Mouse (Mus musculus): Measurements from ENCODE around the gene Dnph1.
"Not testable (repeated sequence)": the region's sequence is repeated elsewhere in the genome, so short reads cannot be mapped to it uniquely, and the experiment has no call there.

Dnph1 gene

DNA sequence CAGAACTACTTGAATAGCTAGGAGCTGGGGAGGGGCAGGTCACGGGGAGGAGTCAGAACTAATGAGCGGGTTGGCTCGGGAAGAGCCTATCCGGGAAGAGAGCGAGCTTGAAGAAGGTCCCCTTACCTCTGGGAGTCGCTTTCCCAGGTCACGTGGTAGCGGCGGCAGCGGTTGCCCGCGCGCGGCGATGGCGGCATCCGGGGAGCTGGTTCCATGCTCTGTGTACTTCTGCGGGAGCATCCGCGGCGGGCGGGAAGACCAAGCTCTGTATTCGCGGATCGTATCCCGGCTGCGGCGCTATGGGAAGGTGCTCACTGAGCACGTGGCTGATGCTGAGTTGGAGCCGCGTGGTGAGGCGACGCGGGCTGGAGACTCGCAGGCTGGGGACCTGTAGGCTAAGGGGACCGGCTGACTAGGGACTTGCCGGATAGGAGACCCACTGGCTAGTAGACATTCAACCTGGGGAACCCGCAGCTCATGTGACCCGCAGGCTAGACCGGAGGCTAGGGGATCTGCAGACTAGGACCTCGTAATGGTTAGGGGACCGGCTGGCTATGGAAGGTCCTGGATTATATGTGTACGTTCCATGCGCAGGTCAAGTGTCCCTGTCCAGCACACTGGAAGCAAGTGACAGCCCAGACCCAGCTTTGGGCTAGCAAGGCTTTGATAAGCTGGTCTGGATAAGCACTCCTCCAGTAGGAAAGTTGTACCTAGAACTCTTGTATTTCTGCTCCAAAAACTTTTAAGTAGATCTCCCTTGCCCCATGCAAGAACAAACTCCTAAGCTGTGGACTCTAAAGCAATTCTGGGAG is at the start of gene Dnph1:
TSS of gene Dnph1 (plus strand) at position 89 of the 812 bp plus-strand sequence.
- DNase-seq, result peak; percentile 26 to 27

DNA sequence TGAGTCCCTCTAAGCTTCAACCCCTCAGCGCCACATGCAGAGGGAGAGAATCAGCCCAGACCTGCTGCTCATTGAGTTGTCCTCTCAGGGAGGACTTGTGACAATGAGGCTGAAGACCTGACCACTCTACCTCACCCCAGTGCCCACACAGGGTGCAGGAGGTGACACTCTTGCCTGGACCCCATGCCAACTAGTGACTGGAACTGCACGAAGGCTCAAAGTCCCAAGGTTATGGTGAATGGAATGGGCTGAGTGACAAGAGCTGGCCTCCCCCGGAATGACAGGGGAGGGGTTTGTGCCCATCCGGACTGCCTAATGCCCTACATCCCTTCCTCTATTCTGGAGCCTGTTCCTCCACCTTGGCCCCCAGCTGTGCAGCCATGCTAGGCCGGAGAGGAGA is 43.8 kb upstream of the Dnph1 start:
- no peak for DNase-seq

DNA sequence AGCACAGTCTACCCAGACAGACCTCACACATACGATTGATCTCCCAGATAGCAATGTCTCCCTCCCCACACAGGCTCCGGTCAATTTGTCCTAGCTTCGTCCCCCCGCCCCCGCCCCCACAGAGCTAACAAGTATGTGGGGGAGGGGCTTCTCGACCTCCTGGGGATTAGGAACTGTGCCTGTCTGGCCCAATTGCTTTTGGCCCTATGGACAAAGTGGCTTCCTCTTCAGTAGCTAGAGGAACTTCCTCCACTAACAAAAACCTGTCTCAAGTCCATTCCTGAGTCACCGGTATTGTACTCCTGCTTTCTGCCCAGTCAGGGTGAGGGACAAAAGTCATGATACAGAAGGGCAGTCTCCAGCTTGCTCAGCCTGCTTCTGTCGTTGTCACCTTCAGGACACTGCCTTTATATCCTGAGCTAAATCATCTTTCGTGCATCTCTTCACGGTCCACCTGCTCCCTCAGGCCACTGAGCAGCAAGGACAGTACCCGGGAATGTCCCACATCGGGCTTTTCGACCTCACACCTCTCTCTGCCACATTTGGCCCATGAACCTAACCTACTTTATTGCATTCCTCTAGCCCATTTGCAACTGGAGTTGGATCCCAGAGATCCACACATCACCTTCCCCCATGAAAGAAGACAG is 43.1 kb upstream of the Dnph1 start:
- DNase-seq, result no peak

DNA sequence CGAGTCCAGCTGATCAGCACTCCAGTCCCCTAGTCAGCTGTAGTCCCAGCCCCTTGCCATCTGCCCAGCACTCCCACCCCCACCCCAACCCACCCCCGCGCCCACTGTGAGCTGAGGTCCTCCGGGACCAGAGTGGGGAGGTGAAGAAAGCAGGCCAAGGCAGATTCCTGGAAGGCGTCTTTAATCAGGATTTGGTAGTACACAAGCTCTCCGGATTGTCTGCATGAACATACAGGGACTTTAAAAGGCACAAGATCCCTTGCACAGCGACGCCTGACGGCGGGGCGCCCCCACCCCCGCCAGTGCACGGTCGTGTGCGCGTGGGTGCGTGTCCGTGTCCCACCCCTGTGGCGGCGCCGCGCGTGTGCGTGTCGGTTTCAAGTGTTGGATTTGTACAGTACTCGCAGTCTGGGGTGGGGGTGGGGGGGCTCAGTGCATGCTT is 42.5 kb upstream of the Dnph1 start:
- DNase-seq, result no peak

DNA sequence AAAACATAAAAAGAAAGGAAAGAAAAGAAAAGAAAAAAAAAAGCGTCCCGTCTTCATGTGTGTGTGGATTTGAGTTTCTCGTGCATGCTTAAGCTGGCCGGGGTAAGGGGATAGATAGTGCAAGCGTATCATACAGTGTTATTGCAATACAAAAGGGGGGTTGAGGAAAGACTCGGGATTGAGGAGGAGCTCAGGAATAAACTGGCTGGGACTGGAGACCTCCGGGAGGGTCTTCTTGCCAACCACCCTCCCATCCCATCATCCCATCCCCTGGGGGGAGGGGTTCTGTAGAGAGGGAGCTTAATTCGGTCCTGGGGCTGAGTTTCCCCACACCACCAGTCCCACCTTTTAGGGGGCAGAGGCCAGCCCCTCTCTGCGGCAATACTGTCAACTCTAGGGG is 42.0 kb upstream of the Dnph1 start:
- DNase-seq, result no peak

DNA sequence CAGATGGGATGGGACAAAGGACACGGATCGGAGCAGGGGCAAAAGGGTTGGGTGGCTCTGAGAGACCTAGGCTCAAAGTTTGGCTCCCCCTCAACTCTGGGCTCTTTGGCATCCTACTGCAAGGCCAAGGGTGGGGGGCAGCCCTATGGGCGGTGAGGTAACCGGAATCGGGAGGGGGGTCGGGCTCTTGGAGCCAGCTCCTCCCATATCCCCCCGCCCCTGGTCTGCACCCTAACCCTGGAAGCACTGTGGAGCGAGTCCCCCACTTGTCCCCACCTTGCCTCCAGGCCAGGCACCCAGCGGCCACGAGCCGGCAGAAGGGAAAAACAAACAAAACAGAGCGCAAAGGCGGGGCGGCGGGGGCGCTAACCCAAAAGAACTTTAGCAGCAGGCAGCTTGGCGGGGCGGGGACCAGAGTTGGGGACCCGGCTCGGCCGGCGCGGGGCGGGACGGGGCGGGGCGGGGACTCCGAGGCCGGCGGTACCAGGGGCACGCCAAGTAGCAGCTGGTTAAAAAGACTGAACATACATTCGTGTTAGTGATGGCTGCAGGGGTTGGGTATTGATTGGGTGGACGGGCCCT is 41.3 kb upstream of the Dnph1 start:
- peak; percentile 21 to 27 for DNase-seq

DNA sequence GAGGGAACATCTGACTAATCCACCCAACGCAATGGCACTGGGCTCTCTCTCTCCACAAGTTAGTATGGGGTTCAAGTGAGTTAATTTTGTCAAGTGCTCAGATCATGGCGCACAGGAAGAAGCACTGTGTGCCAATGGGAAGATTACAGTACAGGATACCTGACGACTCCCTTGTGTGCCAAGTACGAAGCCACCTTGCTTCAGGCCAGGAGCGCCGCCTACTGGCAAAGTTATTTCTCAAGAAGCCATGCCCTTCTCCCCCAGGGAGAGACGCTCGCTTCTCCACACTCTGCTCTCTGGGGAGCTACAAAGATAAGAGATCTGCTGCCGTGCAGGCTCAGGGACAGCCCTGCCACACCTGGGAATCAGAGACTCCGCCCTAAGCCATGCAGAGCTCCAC is 38.7 kb upstream of the Dnph1 start:
- peak; percentile 69 to 71 for DNase-seq

DNA sequence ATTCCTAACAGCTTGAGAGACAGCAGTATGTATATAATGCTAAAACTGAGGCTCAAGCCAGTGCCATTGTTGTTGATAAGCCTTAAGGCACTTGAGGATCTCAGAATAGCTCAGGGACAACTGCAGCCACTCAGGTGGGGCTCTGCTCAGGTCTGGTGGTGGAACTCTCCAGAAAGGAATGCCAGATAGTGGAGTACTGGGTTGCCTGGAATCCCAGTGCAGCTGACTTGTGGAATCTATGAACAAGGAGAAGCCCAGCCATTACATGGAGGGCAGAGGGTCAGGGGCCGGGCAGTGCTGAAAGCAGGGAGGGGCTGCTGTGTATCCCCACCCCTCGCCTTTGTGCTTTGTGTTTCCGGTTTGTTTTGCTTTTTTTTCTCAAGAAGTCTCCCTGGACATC is 38.1 kb upstream of the Dnph1 start:
- DNase-seq, result no peak

DNA sequence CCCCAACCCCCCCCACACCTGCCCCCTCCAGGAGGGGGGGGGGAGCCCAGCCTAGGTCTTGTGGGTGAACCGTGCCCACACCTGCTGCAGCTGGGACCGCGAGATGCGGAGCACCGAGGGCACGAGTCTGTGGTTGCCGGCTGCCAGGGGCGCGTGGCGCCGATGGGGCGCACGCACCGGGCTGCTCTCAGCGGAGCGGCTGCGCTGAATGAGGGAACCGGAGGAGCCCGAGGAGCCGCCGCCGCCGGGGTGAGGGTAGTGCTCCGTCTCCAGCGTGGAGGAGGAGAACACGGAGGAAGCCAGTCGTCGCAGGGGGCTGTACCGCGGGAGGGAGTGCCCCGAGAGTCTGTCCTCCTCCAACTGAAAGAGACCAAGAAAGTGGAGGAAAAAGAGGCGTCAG is 35.8 kb upstream of the Dnph1 start:
- no peak for DNase-seq

DNA sequence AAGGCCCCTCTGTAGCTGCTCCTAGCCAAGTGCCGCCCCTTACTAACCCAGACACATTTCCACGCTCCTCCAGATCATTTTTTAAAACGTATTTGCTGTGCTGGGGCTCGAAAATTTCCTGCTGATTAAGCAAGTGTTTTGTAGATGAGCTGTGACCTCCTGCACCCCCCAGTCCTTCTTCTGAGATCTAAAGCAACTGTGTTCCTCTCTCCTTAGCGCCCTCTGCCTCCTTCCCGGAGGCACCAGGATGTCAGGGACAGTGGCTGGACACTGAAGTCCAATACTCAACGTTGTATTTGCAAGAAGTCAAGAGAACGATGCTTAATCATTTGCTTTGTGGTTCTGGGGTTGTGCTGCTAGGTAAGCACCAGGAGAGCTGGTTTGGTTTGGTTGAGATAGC is 35.2 kb upstream of the Dnph1 start:
- DNase-seq, result no peak

DNA sequence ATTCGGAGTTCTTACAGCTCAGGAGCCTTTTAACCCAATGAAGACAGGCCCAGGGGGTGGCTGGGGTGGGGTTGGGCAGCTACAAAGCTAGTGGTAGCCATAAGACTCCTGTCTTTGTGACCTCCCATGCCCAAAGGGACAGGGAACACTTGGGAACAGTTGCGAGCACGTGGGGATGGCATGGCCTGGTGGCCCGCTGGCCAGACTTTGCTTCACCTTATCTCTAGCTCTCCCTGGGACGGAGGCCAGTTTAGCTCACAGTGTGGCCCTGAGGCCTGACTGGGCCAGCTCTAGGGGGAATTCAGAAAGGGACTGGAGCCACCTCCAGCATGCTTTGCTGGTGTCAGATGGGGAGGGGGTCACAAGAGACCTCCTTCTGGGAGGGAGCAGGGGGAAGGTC is 34.3 kb upstream of the Dnph1 start:
- DNase-seq, result no peak

DNA sequence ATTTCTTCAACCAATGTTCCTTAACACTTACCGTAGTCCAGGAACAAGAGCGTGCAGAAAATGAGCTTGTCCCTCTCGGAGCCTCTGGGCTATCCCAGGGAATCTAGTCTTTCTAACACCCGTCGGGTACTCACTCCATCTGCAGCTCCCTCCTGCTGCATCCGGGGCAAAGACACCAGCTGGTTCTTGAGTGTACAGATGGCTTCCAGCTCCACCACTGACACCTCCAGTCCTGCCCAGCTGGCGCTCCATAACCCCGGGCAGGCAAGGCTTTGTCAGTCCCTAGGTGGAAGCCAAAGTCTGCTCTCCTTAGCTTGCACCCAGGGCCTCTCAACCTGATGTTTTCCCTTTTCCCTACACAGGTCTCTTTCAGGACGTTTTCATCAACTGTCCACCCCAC is 28.7 kb upstream of the Dnph1 start:
- no peak for DNase-seq

DNA sequence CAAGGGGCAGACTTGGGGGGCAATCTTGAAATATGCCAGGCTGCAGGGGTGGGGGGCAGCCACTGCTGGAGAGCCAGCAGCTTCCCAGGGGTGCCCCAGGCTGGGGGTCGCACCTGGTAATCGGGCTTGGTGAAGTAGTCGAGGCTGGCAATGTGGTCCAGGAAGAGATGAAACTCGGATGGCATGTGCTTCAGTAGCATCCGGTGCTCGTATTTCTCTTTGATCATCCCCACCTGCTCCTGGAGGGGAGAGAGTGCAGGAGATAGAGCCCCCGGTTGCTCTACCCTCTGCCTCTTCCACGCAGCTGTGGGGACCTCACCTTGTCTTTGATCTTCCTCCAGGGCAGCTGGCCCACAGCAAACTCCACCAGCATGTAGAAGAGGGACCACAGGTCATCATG is 19.9 kb upstream of the Dnph1 start:
- DNase-seq, result no peak

DNA sequence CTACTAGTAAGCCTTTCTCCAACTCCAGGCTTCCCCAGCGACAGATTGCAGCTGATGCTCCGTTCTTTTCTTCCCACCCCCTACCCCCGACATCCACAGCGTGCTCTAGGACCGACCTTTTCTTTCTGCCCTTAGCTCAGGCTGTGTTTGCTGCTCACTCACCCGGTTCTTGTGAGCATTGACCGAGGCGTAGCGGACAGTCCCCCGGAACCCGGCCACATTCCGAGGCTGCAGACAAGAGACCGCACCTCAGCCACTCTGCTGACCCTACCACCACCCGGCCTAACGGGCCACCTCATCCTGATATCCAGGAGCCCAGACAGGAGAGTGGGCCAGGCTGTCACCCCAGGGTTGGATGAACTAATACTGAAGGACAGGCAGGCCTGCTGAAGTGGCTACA is 19.2 kb upstream of the Dnph1 start:
- DNase-seq, result no peak

DNA sequence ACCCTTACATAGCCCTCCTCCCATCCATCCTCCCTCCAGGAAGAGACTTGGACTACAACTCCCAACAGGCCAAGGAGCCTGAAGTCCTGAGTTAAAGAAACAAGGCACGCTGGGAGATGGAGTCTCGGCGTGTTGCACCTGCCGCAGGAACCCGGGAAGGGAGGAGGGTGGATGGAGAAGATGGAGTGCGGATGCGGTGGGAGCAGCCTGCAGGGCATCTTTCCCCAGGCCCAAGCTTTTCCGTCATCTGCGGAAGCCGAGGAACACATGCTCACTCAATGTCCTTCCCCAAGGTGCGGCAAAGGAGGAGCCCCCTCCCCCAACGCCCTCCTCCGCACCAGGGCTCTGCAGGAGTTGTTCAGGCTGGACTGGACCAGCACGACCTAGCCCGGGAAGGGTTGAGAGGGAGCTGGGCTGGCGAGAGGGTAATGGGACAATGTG is 12.9 kb upstream of the Dnph1 start:
- DNase-seq, result peak; percentile 8 to 29

DNA sequence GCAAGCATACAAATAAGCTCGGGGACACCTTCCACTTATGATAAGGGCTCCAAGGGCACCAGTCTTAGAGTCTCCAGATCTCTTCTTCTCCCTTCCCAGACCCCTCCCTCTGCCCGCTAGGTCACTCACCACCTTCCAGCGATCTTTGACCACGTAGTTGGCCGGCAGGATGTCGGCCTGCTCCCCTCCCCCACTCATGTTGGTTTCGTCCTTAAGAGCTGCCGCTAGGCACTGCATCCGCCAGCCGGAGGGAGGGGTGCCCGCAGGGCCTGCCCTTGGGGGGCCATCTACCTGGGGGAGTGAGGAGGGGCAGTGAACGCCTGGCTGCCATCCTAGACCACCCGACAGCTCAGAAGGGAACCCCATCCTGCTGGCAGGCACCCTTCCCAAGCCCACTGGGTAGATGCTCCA is 12.5 kb upstream of the Dnph1 start:
- DNase-seq, result peak in 1 of 2 experiments; percentile 51

DNA sequence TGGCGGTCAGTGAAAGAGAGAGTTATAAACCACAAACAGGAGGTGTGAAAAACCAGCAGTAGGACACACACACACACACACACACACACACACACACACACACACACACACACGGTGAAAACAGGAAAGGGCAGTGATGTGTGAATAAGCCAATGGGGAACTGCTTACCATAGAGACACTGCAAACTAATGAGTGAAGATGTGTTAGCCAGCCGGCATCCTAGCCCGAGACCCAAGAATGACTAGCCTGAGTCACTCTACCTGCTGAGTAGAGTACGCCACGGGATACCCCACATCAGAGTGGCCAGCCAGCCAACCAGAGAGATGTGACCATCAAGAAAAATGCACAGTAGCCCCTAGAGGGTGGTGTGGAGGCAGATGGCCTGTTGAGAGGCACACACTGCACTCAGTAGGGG is 12.0 kb upstream of the Dnph1 start:
- DNase-seq, result peak; percentile 52

DNA sequence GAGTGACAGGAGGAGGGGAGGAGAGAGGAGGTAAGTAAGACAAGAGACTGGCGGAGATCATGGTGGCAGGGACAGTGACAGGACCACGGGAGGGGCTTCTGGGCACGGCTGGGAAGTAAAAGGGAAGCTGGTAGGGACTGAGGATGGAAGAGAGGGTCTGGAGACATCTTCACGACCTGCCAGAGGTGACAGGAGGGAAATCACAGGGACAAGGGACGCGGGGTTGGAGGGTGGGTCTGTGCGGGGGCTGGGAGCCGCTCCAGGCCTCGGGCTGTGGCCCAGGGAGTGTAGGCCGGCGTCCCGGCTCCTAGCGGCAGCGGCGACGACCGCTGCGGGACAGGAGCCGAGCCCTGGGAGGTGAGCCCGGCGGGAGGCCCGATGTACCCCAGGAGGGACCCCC is 9.5 kb upstream of the Dnph1 start:
- no peak for DNase-seq

DNA sequence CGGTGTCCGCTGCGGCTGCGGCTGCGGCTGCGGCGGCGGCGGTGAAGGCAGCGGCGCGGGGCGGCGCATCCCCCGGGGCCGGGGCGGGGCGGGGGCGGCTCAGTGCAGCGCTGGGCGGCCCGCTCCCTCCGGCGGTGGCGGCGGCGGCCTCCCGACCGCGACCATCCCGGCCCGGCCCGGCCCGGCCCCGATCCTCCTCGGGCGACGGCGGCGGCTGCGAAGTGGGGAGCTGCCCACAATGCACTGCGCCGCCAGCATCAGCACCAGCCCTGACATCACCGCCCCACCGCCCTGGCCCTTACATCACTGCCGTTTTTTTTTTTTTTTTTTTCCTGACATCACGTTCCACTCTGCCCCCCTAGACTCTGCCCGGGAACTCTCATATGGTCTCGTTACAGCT is 9.1 kb upstream of the Dnph1 start, which contains the start of gene Ttbk1:
TSS of gene Ttbk1 (minus strand) at position 245 of the 400 bp plus-strand sequence.
- DNase-seq, result peak; percentile 24 to 35

DNA sequence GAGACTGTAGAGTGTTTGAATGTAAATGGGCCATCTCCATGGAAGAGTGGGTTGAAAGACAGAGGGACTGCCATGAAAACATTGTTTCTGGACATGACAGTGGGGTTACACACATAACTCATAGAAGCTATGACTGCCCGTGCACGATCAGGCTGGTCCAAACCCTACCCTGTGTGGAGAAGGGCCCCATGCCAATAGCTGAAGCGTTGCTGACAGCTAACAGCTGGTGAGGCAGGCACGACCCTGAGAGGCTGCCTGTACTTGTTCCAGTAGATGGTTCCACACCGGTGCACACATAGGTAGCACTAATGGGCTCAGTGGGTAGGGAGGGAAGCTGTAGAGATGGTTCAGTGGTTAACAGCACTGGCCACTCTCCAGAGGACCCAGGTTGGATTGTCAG is 1.0 kb upstream of the Dnph1 start:
- no peak for DNase-seq

DNA sequence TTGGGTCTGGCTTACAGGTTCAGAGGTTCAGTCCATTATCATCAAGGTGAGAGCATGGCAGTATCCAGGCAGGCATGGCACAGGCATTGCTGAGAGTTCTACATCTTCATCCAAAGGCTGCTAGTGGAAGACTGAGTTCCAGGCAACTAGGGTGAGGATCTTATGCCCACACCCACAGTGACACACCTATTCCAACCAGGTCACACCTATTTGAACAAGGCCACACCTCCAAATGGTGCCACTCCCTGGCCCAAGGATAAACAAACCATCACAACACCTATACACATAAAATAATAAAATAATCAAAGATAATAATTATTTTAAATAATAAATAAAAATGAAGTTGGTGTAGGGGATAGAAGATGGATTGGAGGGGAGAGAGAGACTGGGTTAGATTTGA is 430 bp upstream of the Dnph1 start:
- not testable (repeated sequence) for DNase-seq

DNA sequence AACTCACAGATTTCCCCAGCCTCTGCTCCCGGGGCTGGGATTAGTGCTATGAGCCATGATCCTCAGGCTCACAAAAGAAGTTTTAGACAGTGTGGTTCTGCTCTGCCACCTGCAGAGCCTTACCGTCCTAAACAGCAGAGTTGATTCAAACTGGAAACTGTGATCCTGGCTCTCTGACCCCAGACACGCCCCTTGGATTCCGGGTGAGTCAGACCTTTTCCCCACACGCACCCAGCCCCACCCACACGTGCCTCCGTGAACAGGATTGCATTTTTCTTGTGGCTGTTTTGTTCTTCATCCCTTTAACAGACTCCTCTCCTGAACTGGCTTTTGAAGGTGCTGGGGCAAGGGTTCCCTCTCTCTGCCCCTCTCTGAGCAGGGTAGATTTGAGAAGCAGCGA is 1.4 kb downstream of the Dnph1 start:
- DNase-seq, result no peak

DNA sequence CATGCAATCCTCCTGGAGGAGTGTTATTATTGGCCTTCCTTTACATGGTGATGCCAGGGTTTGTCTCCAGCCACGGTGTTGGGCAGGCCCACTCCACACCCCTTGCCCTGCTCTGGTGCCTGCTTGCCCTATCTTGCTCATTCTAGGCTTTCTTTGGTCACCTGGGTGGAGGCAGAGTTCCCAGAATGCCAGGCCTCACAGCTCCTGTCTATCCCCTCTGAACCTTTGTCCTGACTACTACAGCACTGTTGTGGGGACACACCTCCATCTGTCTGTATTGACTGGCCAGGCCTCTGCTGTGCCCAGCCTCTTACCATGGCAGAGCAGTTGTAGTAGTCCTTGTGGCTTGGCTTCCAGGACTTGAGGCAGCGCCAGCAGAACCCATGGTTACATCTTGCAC is 6.3 kb downstream of the Dnph1 start:
- DNase-seq, result no peak
